ENCODE assay signal across 30 mouse cellular contexts in genomic region chr10:105851136-105851535, GRCm38 (mm10). TPM values are rescaled to one million over a fixed set of nuclear protein-coding genes. Genes with fewer than 3 reads are reported as not detected.
A peak's percentile ranks its signal among the peaks of the same experiment; 100 is the strongest.
DNase-seq lines count a peak whose midpoint lies in the region; ATAC-seq lines count a peak whose summit lies in the region.
"Had no signal": no experiment of that assay in that cellular context is flagged by ENCODE, and none has a peak within 500 bp of the region (broad histone marks: within the 10 kb centered on the region; RNA-seq: fewer than 3 reads in every experiment).

No protein-coding gene starts in this region.

- H3K9me3 ChIP-seq in heart, embryonic 13.5 days = no peaks in the 10 kb centered on the region
- H3K9me3 ChIP-seq: embryonic facial prominence, embryonic 13.5 days; heart, embryonic 12.5 days; limb, embryonic 10.5 days; limb, embryonic 15.5 days; liver, embryonic 13.5 days; midbrain, embryonic 13.5 days had no signal

- WGBS in heart, embryonic 13.5 days = 47% methylated on average over 4 of the region's 4 CpGs

- H3K4me1 ChIP-seq in heart, embryonic 13.5 days = peaks cover 10% of the 10 kb centered on the region
- H3K4me1 ChIP-seq: embryonic facial prominence, embryonic 13.5 days; limb, embryonic 10.5 days; limb, embryonic 15.5 days; liver, embryonic 13.5 days; midbrain, embryonic 13.5 days had no signal

- DNase-seq in cerebellum, adult 18-20 months = peak; percentile 28 to 32
- DNase-seq in cerebellum, adult 8-10 months = no peak
- DNase-seq in cerebellum, postnatal 36 days = peak; percentile 22 to 26
- DNase-seq in cerebellum, adult 9-10 months = no peak
- DNase-seq in heart, adult 8-10 months (ENCODE audit: low spot score) = no peak
- DNase-seq in MN1 (ENCODE audit: low spot score) = peak; percentile 34
- DNase-seq: adrenal gland, adult 8-10 months; embryo, embryonic 11 days; gastrocnemius, postnatal 36 days; kidney, adult 9 months; kidney, postnatal 10 days; layer of hippocampus, postnatal 36 days; liver, embryonic 13.5 days; lung, adult 18-20 months; lung, postnatal 10 days; thymus, adult 2 months; thymus, postnatal 36 days had no signal

- no peaks in the 10 kb centered on the region for H3K27me3 ChIP-seq in heart, embryonic 13.5 days (replicated peaks)
- H3K27me3 ChIP-seq: CH12.LX; embryonic facial prominence, embryonic 13.5 days; heart, embryonic 12.5 days; limb, embryonic 15.5 days; liver, embryonic 13.5 days; midbrain, embryonic 13.5 days had no signal

- peaks cover 45% of the 10 kb centered on the region for H3K36me3 ChIP-seq in heart, embryonic 13.5 days

- peak overlapping the region; percentile 46 for H3K27ac ChIP-seq in heart, embryonic 13.5 days (replicated peaks)
- H3K27ac ChIP-seq: embryonic facial prominence, embryonic 13.5 days; hindbrain, embryonic 14.5 days; limb, embryonic 10.5 days; limb, embryonic 15.5 days; liver, embryonic 13.5 days; macrophage; midbrain, embryonic 13.5 days had no signal

- H3K4me2 ChIP-seq in heart, embryonic 13.5 days = 0 out of 2 replicates have a peak overlapping the region, but pooled peaks have one; percentile 18
- H3K4me2 ChIP-seq: embryonic facial prominence, embryonic 13.5 days; heart, embryonic 12.5 days; hindbrain, embryonic 14.5 days; limb, embryonic 15.5 days; liver, embryonic 13.5 days; midbrain, embryonic 13.5 days had no signal

- H3K9ac ChIP-seq in heart, embryonic 13.5 days = no peak overlapping the region
- H3K9ac ChIP-seq: embryonic facial prominence, embryonic 13.5 days; heart, embryonic 12.5 days; hindbrain, embryonic 14.5 days; limb, embryonic 15.5 days; liver, embryonic 13.5 days; midbrain, embryonic 13.5 days had no signal

- no peak for ATAC-seq in heart, embryonic 13.5 days (ENCODE audit: extremely low read depth, insufficient number of reproducible peaks, low FRiP score, low TSS enrichment)
- ATAC-seq in frontal cortex, adult (ENCODE audit: low TSS enrichment) = no peak
- ATAC-seq: forebrain, embryonic 16.5 days; intestine, postnatal 0 days; midbrain, embryonic 13.5 days had no signal

- no peak overlapping the region for H3K4me3 ChIP-seq in heart, embryonic 13.5 days
- H3K4me3 ChIP-seq: embryonic facial prominence, embryonic 13.5 days; erythroblast, embryonic 14.5 days; heart, embryonic 12.5 days; limb, embryonic 10.5 days; limb, embryonic 15.5 days; liver, embryonic 13.5 days; midbrain, embryonic 13.5 days had no signal

RNA-seq across cellular contexts. Expression of gene Mettl25, which starts 10.0 kb away (rescaled TPM):
- 9.0 and 9.9 TPM in 2 replicates for polyA plus RNA-seq in heart, embryonic 13.5 days (2015; fragmentation: Nextera tagmentation; extraction: Ambion mirVana)
- 1 to 10 TPM; 3.2 to 4.5 (median 3.6) TPM for total RNA-seq in heart, adult 8-10 months (2022)

RNA-seq across cellular contexts. Expression of gene Ccdc59, which starts 10.3 kb away (rescaled TPM):
- polyA plus RNA-seq in heart, embryonic 13.5 days (2015; fragmentation: Nextera tagmentation; extraction: Ambion mirVana) = 32.8 and 33.9 TPM in 2 replicates
- 10 to 100 TPM in 1 of 4 experiments, 1 to 10 TPM in 3; 6.9 to 10.5 (median 9.4) TPM for total RNA-seq in heart, adult 8-10 months (2022)

Comparison
In these comparisons a context has a peak if more than half of its experiments do, and no peak if none do; other contexts are left out.
1. DNase-seq: peak in cerebellum, adult 18-20 months (2 of 2), cerebellum, postnatal 36 days (2 of 2) and MN1 (single experiment); none in cerebellum, adult 8-10 months (single experiment), cerebellum, adult 9-10 months (single experiment) and heart, adult 8-10 months (single experiment).